Mouse (Mus musculus): ENCODE results near the gene Arpp21. TPM values are rescaled to one million over a fixed set of nuclear protein-coding genes. Genes with fewer than 3 reads are reported as not detected.

Arpp21 gene
- total and polyA plus RNA-seq, 2 experiments: 0.28 TPM; not detected in 1

DNA sequence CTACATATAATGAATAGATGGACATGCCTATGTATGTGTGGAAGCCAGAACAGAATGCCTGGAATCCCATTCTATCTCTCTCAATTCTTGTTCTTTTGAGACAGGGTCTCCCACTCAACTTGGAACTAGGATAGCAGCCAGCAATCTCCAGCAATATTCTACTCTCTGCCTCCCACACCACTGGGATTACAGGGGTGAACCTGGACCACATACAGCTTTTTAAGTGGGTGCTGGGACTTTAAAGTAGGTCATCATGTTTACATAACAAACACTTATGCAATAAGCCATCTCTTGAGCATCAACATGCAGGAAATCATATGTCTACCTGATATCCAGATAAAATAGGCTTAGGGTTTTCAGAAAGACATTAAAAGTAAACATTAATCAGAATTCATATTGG is 41.7 kb downstream of the Arpp21 start:
- Histone ChIP-seq H3K4me1 (ENCODE audit: control insufficient read depth, insufficient read depth, low read length) (peaks cover 3% of the 10 kb centered on the region; the same call in 1 of the 2 replicates), H3K36me3 (ENCODE audit: control insufficient read depth, insufficient read depth, low read length) (no peaks in the 10 kb centered on the region), H3K4me3 (ENCODE audit: insufficient read depth, low read depth, low read length) (no peak overlapping the region), H3K79me2 (ENCODE audit: control insufficient read depth, insufficient read depth, low read length) (no peaks in the 10 kb centered on the region), H3K9ac (ENCODE audit: low read depth, low read length) (no peak overlapping the region), H3K27me3 (ENCODE audit: control insufficient read depth, insufficient read depth, low read length) (no peaks in the 10 kb centered on the region), H3K27ac (replicated peaks; ENCODE audit: insufficient read depth, low read depth, low read length) (no peak overlapping the region)
- no peak for TF ChIP-seq POLR2A (IDR thresholded peaks at IDR 0.05; ENCODE audit: extremely low read depth, insufficient read depth, low read length)
- peak; percentile 6 for DNase-seq (ENCODE audit: extremely low read depth, low read depth, low spot score)

DNA sequence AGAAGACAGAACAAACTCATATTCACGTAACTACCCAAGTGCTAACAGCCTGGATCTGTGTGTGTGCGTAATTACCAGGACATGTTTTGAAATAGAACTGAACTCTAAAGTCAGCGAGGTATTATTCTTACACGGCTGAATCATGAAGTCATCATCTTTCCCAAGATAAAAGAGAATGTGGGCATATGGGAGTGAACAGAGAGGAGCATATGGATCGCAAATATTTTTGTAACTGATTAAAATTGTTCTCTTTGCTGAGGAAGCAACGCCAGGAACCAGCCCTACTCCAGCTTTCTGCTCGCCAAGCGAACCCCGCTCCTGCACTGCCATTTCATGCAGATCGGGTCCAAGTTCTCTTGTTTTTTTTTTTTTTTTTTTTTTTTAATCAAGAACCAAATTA is 46.3 kb downstream of the Arpp21 start:
- H3K79me2 ChIP-seq (ENCODE audit: control insufficient read depth, insufficient read depth, low read length): no peaks in the 10 kb centered on the region
- peaks cover 3% of the 10 kb centered on the region; the same call in 1 of the 2 replicates for H3K4me1 ChIP-seq (ENCODE audit: control insufficient read depth, insufficient read depth, low read length)
- no peaks in the 10 kb centered on the region for H3K36me3 ChIP-seq (ENCODE audit: control insufficient read depth, insufficient read depth, low read length)
- WGBS: 86% methylated on average over 10 of the region's 10 CpGs
- no peak overlapping the region for H3K4me3 ChIP-seq (ENCODE audit: insufficient read depth, low read depth, low read length)
- H3K27ac ChIP-seq (replicated peaks; ENCODE audit: insufficient read depth, low read depth, low read length): no peak overlapping the region
- TF ChIP-seq POLR2A (IDR thresholded peaks at IDR 0.05; ENCODE audit: extremely low read depth, insufficient read depth, low read length) (no peak), CTCF (IDR thresholded peaks at IDR 0.05; ENCODE audit: low read depth, low read length) (no peak)
- no peak overlapping the region for H3K9ac ChIP-seq (ENCODE audit: low read depth, low read length)
- peaks cover 5% of the 10 kb centered on the region; the same call in 1 of the 2 replicates for H3K27me3 ChIP-seq (ENCODE audit: control insufficient read depth, insufficient read depth, low read length)
- no peak for DNase-seq (ENCODE audit: extremely low read depth, low read depth, low spot score)

DNA sequence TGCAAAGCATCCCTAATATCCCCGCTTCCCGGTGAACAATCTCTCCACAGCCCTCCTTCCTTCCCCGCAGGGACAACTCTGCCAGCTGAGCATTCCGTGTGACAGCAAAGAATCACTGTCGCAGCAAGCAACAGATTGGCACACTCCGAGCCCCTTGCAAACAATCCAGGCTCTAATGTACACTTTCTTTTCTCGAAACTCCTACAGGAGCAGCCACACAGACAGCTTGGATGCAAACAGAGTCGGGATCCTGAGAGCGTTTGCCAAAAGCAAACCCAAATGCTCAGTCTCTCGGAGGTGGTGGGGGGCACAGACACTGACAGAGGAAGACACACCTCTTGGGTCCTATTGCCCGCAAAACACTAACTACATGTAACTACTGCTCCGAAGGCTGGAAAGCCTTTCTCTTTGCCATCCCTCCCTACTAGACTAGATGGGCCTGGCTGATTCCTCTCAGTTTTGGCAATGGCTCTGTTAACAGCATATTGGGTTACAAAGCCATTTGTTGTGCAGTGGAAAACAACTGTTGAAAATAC is 47.3 kb downstream of the Arpp21 start:
- H3K4me3 ChIP-seq (ENCODE audit: insufficient read depth, low read depth, low read length): no peak overlapping the region
- 39% methylated on average over 12 of the region's 12 CpGs for whole genome bisulfite sequencing
- no peaks in the 10 kb centered on the region for H3K36me3 ChIP-seq (ENCODE audit: control insufficient read depth, insufficient read depth, low read length)
- no peak for DNase-seq (ENCODE audit: extremely low read depth, low read depth, low spot score)
- H3K4me1 ChIP-seq (ENCODE audit: control insufficient read depth, insufficient read depth, low read length): peaks cover 2% of the 10 kb centered on the region; the same call in 1 of the 2 replicates
- TF ChIP-seq POLR2A (IDR thresholded peaks at IDR 0.05; ENCODE audit: extremely low read depth, insufficient read depth, low read length) (no peak), CTCF (IDR thresholded peaks at IDR 0.05; ENCODE audit: low read depth, low read length) (no peak)
- no peak overlapping the region for H3K27ac ChIP-seq (replicated peaks; ENCODE audit: insufficient read depth, low read depth, low read length)
- H3K9ac ChIP-seq (ENCODE audit: low read depth, low read length): no peak overlapping the region
- H3K27me3 ChIP-seq (ENCODE audit: control insufficient read depth, insufficient read depth, low read length): peaks cover 5% of the 10 kb centered on the region; the same call in 1 of the 2 replicates
- no peaks in the 10 kb centered on the region for H3K79me2 ChIP-seq (ENCODE audit: control insufficient read depth, insufficient read depth, low read length)

DNA sequence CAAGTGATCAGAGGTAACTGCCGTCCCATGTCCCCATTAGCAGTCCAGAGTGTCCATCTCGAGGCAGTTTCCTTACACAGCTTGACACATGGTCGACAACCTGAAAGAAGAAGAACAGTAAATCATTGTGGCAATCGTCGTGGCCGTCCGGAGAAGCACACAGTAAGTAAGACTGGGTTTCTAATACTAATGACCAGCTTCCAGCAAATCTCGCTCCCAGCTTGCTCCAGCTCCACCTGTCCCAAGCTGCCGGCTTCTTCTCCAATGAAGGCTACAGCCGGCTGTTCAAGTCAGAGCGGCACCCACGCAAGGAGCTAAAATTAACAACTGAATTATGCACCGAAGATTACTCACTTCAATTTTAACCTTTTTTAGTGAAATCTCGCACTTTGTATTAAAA is 48.1 kb downstream of the Arpp21 start:
- Histone ChIP-seq H3K4me1 (ENCODE audit: control insufficient read depth, insufficient read depth, low read length) (no peaks in the 10 kb centered on the region), H3K4me3 (ENCODE audit: insufficient read depth, low read depth, low read length) (no peak overlapping the region), H3K9ac (ENCODE audit: low read depth, low read length) (no peak overlapping the region), H3K79me2 (ENCODE audit: control insufficient read depth, insufficient read depth, low read length) (no peaks in the 10 kb centered on the region), H3K27me3 (ENCODE audit: control insufficient read depth, insufficient read depth, low read length) (peaks cover 5% of the 10 kb centered on the region; the same call in 1 of the 2 replicates), H3K27ac (replicated peaks; ENCODE audit: insufficient read depth, low read depth, low read length) (no peak overlapping the region), H3K36me3 (ENCODE audit: control insufficient read depth, insufficient read depth, low read length) (no peaks in the 10 kb centered on the region)
- WGBS: 59% methylated on average over 14 of the region's 14 CpGs
- no peak for TF ChIP-seq CTCF (IDR thresholded peaks at IDR 0.05; ENCODE audit: low read depth, low read length)
- TF ChIP-seq POLR2A (IDR thresholded peaks at IDR 0.05; ENCODE audit: extremely low read depth, insufficient read depth, low read length): no peak
- DNase-seq (ENCODE audit: extremely low read depth, low read depth, low spot score): no peak

DNA sequence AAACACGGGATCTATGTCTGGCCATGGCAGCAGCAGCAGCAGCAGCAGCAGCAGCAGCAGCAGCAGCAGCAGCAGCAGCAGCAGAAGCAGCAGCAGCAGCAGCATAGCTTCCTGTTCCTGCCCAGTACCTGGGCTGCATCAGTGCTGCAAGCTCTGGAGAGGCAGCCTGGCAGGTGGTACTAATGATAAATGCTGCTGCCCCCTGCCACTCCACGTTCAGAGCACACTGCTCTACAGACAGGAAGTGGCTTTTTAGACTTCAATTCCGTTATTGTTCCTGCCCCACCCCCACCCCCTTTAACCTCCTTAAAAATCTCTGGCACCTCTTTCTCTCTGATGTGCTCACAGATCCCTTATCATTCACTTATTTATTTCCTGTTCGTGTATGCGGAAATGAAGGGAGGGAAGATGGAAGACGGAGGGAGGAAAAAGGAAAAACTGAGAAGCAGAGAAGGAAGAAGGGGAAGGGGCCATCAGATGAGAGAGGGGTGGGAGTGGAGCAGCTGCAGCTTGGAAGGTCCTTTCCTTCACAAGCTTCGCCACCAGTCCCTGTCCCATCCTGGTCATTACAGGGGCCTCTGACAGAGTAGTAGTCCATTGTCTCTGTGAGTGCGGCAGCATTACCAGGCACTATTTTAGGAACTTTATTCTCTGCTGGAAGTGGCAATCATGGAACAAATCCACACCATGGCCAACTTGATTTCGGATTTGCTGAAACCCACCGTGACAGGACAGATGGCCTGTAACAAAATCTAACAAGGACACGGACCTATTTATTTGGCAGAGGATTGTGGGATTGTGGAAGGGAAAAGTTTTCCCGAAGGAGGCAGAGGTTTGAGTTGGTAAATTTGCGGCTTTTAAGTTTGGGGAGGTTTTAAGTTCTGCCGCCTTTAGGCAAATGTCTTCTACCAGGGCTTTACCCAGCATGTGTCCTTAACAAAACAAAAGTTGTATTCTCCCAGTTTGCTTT is 49.1 kb downstream of the Arpp21 start:
- no peaks in the 10 kb centered on the region for H3K36me3 ChIP-seq (ENCODE audit: control insufficient read depth, insufficient read depth, low read length)
- H3K4me3 ChIP-seq (ENCODE audit: insufficient read depth, low read depth, low read length): no peak overlapping the region
- H3K27me3 ChIP-seq (ENCODE audit: control insufficient read depth, insufficient read depth, low read length): peaks cover 5% of the 10 kb centered on the region; the same call in 1 of the 2 replicates
- no peak overlapping the region for H3K27ac ChIP-seq (replicated peaks; ENCODE audit: insufficient read depth, low read depth, low read length)
- no peak overlapping the region for H3K9ac ChIP-seq (ENCODE audit: low read depth, low read length)
- no peaks in the 10 kb centered on the region for H3K79me2 ChIP-seq (ENCODE audit: control insufficient read depth, insufficient read depth, low read length)
- TF ChIP-seq CTCF (IDR thresholded peaks at IDR 0.05; ENCODE audit: low read depth, low read length) (no peak), POLR2A (IDR thresholded peaks at IDR 0.05; ENCODE audit: extremely low read depth, insufficient read depth, low read length) (no peak)
- 18% methylated on average over 14 of the region's 14 CpGs for WGBS
- H3K4me1 ChIP-seq (ENCODE audit: control insufficient read depth, insufficient read depth, low read length): no peaks in the 10 kb centered on the region
- no peak for DNase-seq (ENCODE audit: extremely low read depth, low read depth, low spot score)

Measured in liver, adult 2 months (tissue).